Comparison of ENCODE assay signal across 24 mouse cellular contexts in the genomic region with DNA sequence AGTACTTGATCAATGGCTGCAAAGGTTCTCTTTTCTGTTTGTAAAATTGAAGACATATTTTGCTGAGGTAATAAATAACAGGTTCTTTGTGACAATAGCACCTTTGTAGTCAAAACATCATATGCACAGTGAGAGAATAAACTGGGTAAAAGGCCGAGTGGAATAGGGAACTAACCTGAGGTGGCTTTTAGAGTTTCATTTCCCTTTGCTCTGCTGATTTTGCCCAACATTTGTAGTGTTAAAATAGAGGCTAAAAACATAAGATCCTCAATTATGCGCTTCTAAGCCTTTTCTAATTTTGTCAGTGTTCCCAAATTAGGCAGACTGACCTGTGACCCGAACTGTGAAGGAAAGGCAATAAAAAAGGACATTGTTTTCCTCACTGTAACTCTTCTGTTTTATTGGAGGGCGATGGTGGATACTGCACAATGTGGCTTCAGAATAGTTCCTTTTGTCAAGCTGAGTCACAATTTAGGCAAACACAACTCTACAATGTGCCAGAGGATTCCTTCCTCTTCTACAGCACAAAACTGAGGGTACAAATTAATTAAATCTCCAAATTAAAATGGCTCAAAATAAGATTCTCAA. TPM values are rescaled to one million over a fixed set of nuclear protein-coding genes. Genes with fewer than 3 reads are reported as not detected.
DNase-seq lines count a peak whose midpoint lies in the region; ATAC-seq and TF ChIP-seq lines count a peak whose summit lies in the region.
"Had no signal": no experiment of that assay in that cellular context is flagged by ENCODE, and none has a peak within 500 bp of the region (broad histone marks: within the 10 kb centered on the region; RNA-seq: fewer than 3 reads in every experiment).

No protein-coding gene starts in this region.

- TF ChIP-seq CTCF in liver, adult 2 months (IDR thresholded peaks at IDR 0.05; ENCODE audit: low read depth, low read length): no peak

- DNase-seq in frontal cortex, postnatal 14 days (ENCODE audit: low spot score in 2 of 2): no peak
- peak; percentile 42 for DNase-seq in layer of hippocampus, adult 11-12 months (ENCODE audit: low spot score)
- DNase-seq in layer of hippocampus, postnatal 25 days (ENCODE audit: extremely low spot score in 1 of 2, low spot score in 1 of 2): no peak
- DNase-seq in liver, adult 2 months (ENCODE audit: extremely low read depth, low read depth, low spot score): peak; percentile 26
- no peak for DNase-seq in liver, embryonic 11.5 days (ENCODE audit: low spot score)
- DNase-seq in natural killer cell, adult 2 months (ENCODE audit: low spot score in 2 of 2): no peak
- DNase-seq: adrenal gland, adult 2 months; cerebellum, adult 2 months; cerebellum, postnatal 36 days; kidney, adult 18-20 months; lung, postnatal 36 days; right cerebral cortex, adult 18-20 months; thymus, adult 18-20 months; thymus, postnatal 36 days had no signal

- H3K36me3 ChIP-seq in liver, adult 2 months (ENCODE audit: control insufficient read depth, insufficient read depth, low read length): no peaks in the 10 kb centered on the region
- no peaks in the 10 kb centered on the region for H3K36me3 ChIP-seq in liver, embryonic 11.5 days (ENCODE audit: control insufficient read depth, insufficient read depth, low read length)
- H3K36me3 ChIP-seq: limb, embryonic 13.5 days; lung, embryonic 15.5 days; neural tube, embryonic 15.5 days had no signal

- H3K27me3 ChIP-seq in liver, adult 2 months (ENCODE audit: control insufficient read depth, insufficient read depth, low read length): no peaks in the 10 kb centered on the region
- no peaks in the 10 kb centered on the region for H3K27me3 ChIP-seq in liver, embryonic 11.5 days (replicated peaks; ENCODE audit: control insufficient read depth, insufficient read depth, low read length)
- H3K27me3 ChIP-seq: forebrain, embryonic 13.5 days; limb, embryonic 13.5 days; lung, embryonic 15.5 days; neural tube, embryonic 15.5 days; Patski had no signal

- no peak overlapping the region for H3K4me2 ChIP-seq in liver, embryonic 11.5 days
- H3K4me2 ChIP-seq: forebrain, embryonic 13.5 days; heart, embryonic 11.5 days; limb, embryonic 13.5 days; lung, embryonic 15.5 days; midbrain, embryonic 11.5 days; neural tube, embryonic 15.5 days had no signal

- no peaks in the 10 kb centered on the region for H3K79me2 ChIP-seq in liver, adult 2 months (ENCODE audit: control insufficient read depth, insufficient read depth, low read length)

- no peak overlapping the region for H3K27ac ChIP-seq in liver, adult 2 months (replicated peaks; ENCODE audit: insufficient read depth, low read depth, low read length)
- H3K27ac ChIP-seq in liver, embryonic 11.5 days (ENCODE audit: low read depth, low read length): no peak overlapping the region
- H3K27ac ChIP-seq: forebrain, embryonic 13.5 days; limb, embryonic 13.5 days; liver, embryonic 14.5 days; lung, embryonic 15.5 days; neural tube, embryonic 15.5 days had no signal

- no peak for TF ChIP-seq POLR2A in liver, adult 2 months (IDR thresholded peaks at IDR 0.05; ENCODE audit: extremely low read depth, insufficient read depth, low read length)

- peak; percentile 70 for ATAC-seq in frontal cortex, adult (ENCODE audit: low TSS enrichment)
- no peak for ATAC-seq in liver, embryonic 11.5 days (replicated peaks; ENCODE audit: low FRiP score)
- peak; percentile 73 for ATAC-seq in megakaryocyte progenitor cell, adult 5-6 weeks (replicated peaks; ENCODE audit: poor library complexity)
- ATAC-seq: forebrain, embryonic 13.5 days; Patski had no signal

- H3K9ac ChIP-seq in liver, adult 2 months (ENCODE audit: low read depth, low read length): no peak overlapping the region
- no peak overlapping the region for H3K9ac ChIP-seq in liver, embryonic 11.5 days (ENCODE audit: low read depth, low read length)
- H3K9ac ChIP-seq: forebrain, embryonic 13.5 days; limb, embryonic 13.5 days; liver, embryonic 14.5 days; lung, embryonic 15.5 days; neural tube, embryonic 15.5 days had no signal

- no peaks in the 10 kb centered on the region for H3K9me3 ChIP-seq in liver, embryonic 11.5 days (ENCODE audit: control insufficient read depth, low read length)
- H3K9me3 ChIP-seq: forebrain, embryonic 13.5 days; limb, embryonic 13.5 days; lung, embryonic 15.5 days; neural tube, embryonic 15.5 days had no signal

- WGBS in liver, adult 2 months: 59% methylated on average over 4 of the region's 4 CpGs
- WGBS in liver, embryonic 11.5 days: 55% methylated on average over 4 of the region's 4 CpGs

- H3K4me1 ChIP-seq in liver, adult 2 months (ENCODE audit: control insufficient read depth, insufficient read depth, low read length): no peaks in the 10 kb centered on the region
- H3K4me1 ChIP-seq in liver, embryonic 11.5 days (replicated peaks; ENCODE audit: control insufficient read depth, insufficient read depth, low read length): no peaks in the 10 kb centered on the region
- H3K4me1 ChIP-seq: forebrain, embryonic 13.5 days; limb, embryonic 13.5 days; lung, embryonic 15.5 days; neural tube, embryonic 15.5 days had no signal

- H3K4me3 ChIP-seq in liver, adult 2 months (ENCODE audit: insufficient read depth, low read depth, low read length): no peak overlapping the region
- H3K4me3 ChIP-seq in liver, embryonic 11.5 days (ENCODE audit: low read depth, low read length): no peak overlapping the region
- H3K4me3 ChIP-seq: forebrain, embryonic 13.5 days; limb, embryonic 13.5 days; lung, embryonic 15.5 days; neural tube, embryonic 15.5 days had no signal

RNA-seq across cellular contexts. Expression of a gene that starts 20.8 kb away (rescaled TPM):
- 10 to 100 TPM; 25.7 to 28.9 TPM for total RNA-seq in layer of hippocampus, postnatal 25 days (2021)
- total RNA-seq in liver, adult 2 months (2014; rRNA removed): 0.54 and 0.55 TPM in 2 replicates
- 0.05 and 0.09 TPM in 2 replicates for polyA plus RNA-seq in liver, adult 2 months (2012; rRNA removed)
- polyA plus RNA-seq in liver, embryonic 11.5 days (2014; fragmentation: Nextera tagmentation; extraction: Ambion mirVana): 8.8 and 8.9 TPM in 2 replicates
- total RNA-seq in megakaryocyte progenitor cell, adult 5-6 weeks (2015): 0.29 and 0.52 TPM in 2 replicates
- 0.14 and 0.29 TPM in 2 replicates for total RNA-seq in megakaryocyte progenitor cell, adult 5-6 weeks (2017)

Comparison
In these comparisons a context has a peak if more than half of its experiments do, and no peak if none do; other contexts are left out.
1. DNase-seq: peak in layer of hippocampus, adult 11-12 months (single experiment) and liver, adult 2 months (single experiment); none in frontal cortex, postnatal 14 days (0 of 2), layer of hippocampus, postnatal 25 days (0 of 2), liver, embryonic 11.5 days (single experiment) and natural killer cell, adult 2 months (0 of 2).
2. RNA of a gene that starts 20.8 kb away (total RNA-seq): 25.7 to 28.9 TPM in layer of hippocampus, postnatal 25 days; 0.54 to 0.55 TPM in liver, adult 2 months and 0.14 to 0.52 TPM in megakaryocyte progenitor cell, adult 5-6 weeks; every median in the first group is over 10 times any median in the second.